Mouse (Mus musculus) mouse trophoblast stem cell (cell line): ENCODE results near the gene Zfp697.

Experiments used
- in situ Hi-C, 2 experiments: fragments of 300-500 bp; cut with MseI, MboI; formaldehyde crosslinking; loops; 2 replicates in 1 of 2; 3 replicates in 1 of 2; pipeline ENCODE4 v1.15.1; 2025

Gene Zfp697

GRCm38 (mm10) chr3:98382246-98382939, at the start of gene Zfp697:
Zfp697 (plus strand) TSS chr3:98382461.
- in situ Hi-C loops, result loop anchor here in 1 of 2 experiments (5.0 kb wide), 1 partner anchor 40 kb away; no protein-coding TSS in a partner anchor

- in situ Hi-C loops, result loop anchor here in 1 of 2 experiments (25.0 kb wide), 1 partner anchor 103 kb away; no protein-coding TSS in a partner anchor
These were observed 48.3 kb upstream of the Zfp697 start for GRCm38 (mm10) chr3:98334010-98334409.

GRCm38 (mm10) chr3:98335331-98335730, 46.9 kb upstream of the Zfp697 start:
- in situ Hi-C loops, result loop anchor here in 1 of 2 experiments (25.0 kb wide), 1 partner anchor 102 kb away; no protein-coding TSS in a partner anchor

GRCm38 (mm10) chr3:98335886-98336285, 46.4 kb upstream of the Zfp697 start:
- in situ Hi-C loops, result loop anchor here in 1 of 2 experiments (25.0 kb wide), 1 partner anchor 101 kb away; no protein-coding TSS in a partner anchor

GRCm38 (mm10) chr3:98336661-98337654, 45.3 kb upstream of the Zfp697 start:
- in situ Hi-C loops, result loop anchor here in 1 of 2 experiments (25.0 kb wide), 1 partner anchor 100 kb away; no protein-coding TSS in a partner anchor

- in situ Hi-C loops, result loop anchor here in 1 of 2 experiments (25.0 kb wide), 1 partner anchor 99 kb away; no protein-coding TSS in a partner anchor
These were observed 43.6 kb upstream of the Zfp697 start for GRCm38 (mm10) chr3:98338584-98339041.

- in situ Hi-C loops, result loop anchor here in 1 of 2 experiments (25.0 kb wide), 1 partner anchor 98 kb away; no protein-coding TSS in a partner anchor
These were observed 43.1 kb upstream of the Zfp697 start for GRCm38 (mm10) chr3:98339097-98339705.

GRCm38 (mm10) chr3:98339706-98340109, 42.6 kb upstream of the Zfp697 start, which contains the start of gene Phgdh:
Phgdh (minus strand) TSS chr3:98339990.
- in situ Hi-C loops, result loop anchor here in 1 of 2 experiments (25.0 kb wide), 1 partner anchor 98 kb away; no protein-coding TSS in a partner anchor

GRCm38 (mm10) chr3:98340818-98341594, 41.3 kb upstream of the Zfp697 start:
- in situ Hi-C loops, result loop anchor here in 1 of 2 experiments (25.0 kb wide), 1 partner anchor 96 kb away; no protein-coding TSS in a partner anchor

- in situ Hi-C loops, result loop anchor here in 1 of 2 experiments (25.0 kb wide), 1 partner anchor 94 kb away; no protein-coding TSS in a partner anchor
These were observed 39.0 kb upstream of the Zfp697 start for GRCm38 (mm10) chr3:98343235-98343634.

GRCm38 (mm10) chr3:98348106-98348505, 34.2 kb upstream of the Zfp697 start:
- in situ Hi-C loops, result loop anchor here in 1 of 2 experiments (25.0 kb wide), 1 partner anchor 89 kb away; no protein-coding TSS in a partner anchor

GRCm38 (mm10) chr3:98348705-98349104, 33.6 kb upstream of the Zfp697 start:
- in situ Hi-C loops, result loop anchor here in 1 of 2 experiments (25.0 kb wide), 1 partner anchor 89 kb away; no protein-coding TSS in a partner anchor

- in situ Hi-C loops, result loop anchor here (25.0 kb wide), 2 partner anchors 233 to 258 kb away; partner anchors contain the start of gene Gm10681 (in 1 of the 2)
These were observed 28.4 kb upstream of the Zfp697 start for GRCm38 (mm10) chr3:98353892-98354291.

- in situ Hi-C loops, result loop anchor here (25.0 kb wide), 2 partner anchors 232 to 257 kb away; partner anchors contain the start of gene Gm10681 (in 1 of the 2)
These were observed 26.8 kb upstream of the Zfp697 start for GRCm38 (mm10) chr3:98355344-98356025.

GRCm38 (mm10) chr3:98356026-98356365, 26.3 kb upstream of the Zfp697 start:
- in situ Hi-C loops, result loop anchor here (25.0 kb wide), 2 partner anchors 231 to 256 kb away; partner anchors contain the start of gene Gm10681 (in 1 of the 2)

GRCm38 (mm10) chr3:98356632-98357370, 25.5 kb upstream of the Zfp697 start:
- in situ Hi-C loops, result loop anchor here (25.0 kb wide), 2 partner anchors 230 to 256 kb away; partner anchors contain the start of gene Gm10681 (in 1 of the 2)

GRCm38 (mm10) chr3:98362753-98363152, 19.5 kb upstream of the Zfp697 start:
- in situ Hi-C loops, result loop anchor here (25.0 kb wide), 2 partner anchors 225 to 250 kb away; partner anchors contain the start of gene Gm10681 (in 1 of the 2)

GRCm38 (mm10) chr3:98366086-98366485, 16.2 kb upstream of the Zfp697 start:
- in situ Hi-C loops, result loop anchor here (25.0 kb wide), 2 partner anchors 221 to 246 kb away; partner anchors contain the start of gene Gm10681 (in 1 of the 2)
